Mouse (Mus musculus): ENCODE results near the gene Gm6685.

DNA sequence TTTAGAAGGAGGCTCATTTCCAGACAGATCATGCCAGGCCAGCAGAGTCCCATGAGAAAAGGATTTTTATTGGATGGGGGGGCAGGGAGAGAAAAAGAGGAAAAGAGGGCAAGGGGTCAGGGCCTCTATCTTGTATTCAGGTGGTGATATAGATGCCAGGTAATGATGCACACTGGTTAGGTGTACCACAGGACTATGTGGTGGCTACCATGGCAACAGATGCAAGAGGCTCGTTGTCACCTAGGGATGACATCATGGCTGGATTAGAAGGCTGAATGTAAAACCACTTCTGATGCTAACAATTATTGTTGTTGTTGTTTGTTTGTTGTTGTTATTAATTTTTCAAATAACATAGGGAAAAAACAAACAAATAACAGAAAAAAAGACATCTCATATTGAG is 49.2 kb downstream of the Gm6685 start:
- TF ChIP-seq GATA1 (IDR thresholded peaks at IDR 0.05; ENCODE audit: borderline replicate concordance, low read length) (no peak), FLI1 (IDR thresholded peaks at IDR 0.05; ENCODE audit: low read length) (no peak)

Measured in megakaryocyte, embryonic 14.5 days (primary cell).